Mouse (Mus musculus) liver, embryonic 11.5 days (tissue): ENCODE measurements around the gene Prss12. TPM values are rescaled to one million over a fixed set of nuclear protein-coding genes. Genes with fewer than 3 reads are reported as not detected.

ENCODE experiments used
- ATAC-seq: fragments of 200-750 bp; cut with Nextera tagmentation; replicated peaks from 2 replicates; pipeline ENCODE4 v1.8.0; 2017; ENCODE audit warnings: moderate number of reproducible peaks, mild to moderate bottlenecking, moderate TSS enrichment, moderate library complexity; ENCODE audit not compliant: low FRiP score
- DNase-seq: peaks from one replicate; pipeline ENCODE4 v3.0.0-alpha.2; 2017; ENCODE audit warnings: low spot score
- H3K27ac ChIP-seq: fragments of 300-500 bp; sonication (generic); 2 replicates; pipeline ENCODE4 v1.5.1; 2014; ENCODE audit warnings: mild to moderate bottlenecking, low read depth, low read length, control low read depth
- H3K27me3 ChIP-seq: fragments of 300-500 bp; sonication (generic); replicated peaks from 2 replicates; pipeline ENCODE4 v1.6.1; 2014; ENCODE audit warnings: low read length, mixed read lengths; ENCODE audit not compliant: control insufficient read depth, insufficient read depth
- H3K36me3 ChIP-seq: fragments of 300-500 bp; sonication (generic); 2 replicates; pipeline ENCODE4 v1.6.1; 2014; ENCODE audit warnings: mild to moderate bottlenecking, low read length, moderate library complexity, mixed read lengths; ENCODE audit not compliant: control insufficient read depth, insufficient read depth
- H3K4me1 ChIP-seq: fragments of 300-500 bp; sonication (generic); replicated peaks from 2 replicates; pipeline ENCODE4 v1.6.1; 2014; ENCODE audit warnings: low read length, mixed read lengths; ENCODE audit not compliant: control insufficient read depth, insufficient read depth
- H3K4me2 ChIP-seq: fragments of 300-500 bp; sonication (generic); 2 replicates; pipeline ENCODE4 v1.6.1; 2014; ENCODE audit warnings: mild to moderate bottlenecking, control low read depth, moderate library complexity
- H3K4me3 ChIP-seq: fragments of 300-500 bp; sonication (generic); 2 replicates; pipeline ENCODE4 v1.5.1; 2014; ENCODE audit warnings: low read depth, low read length, control low read depth
- H3K9ac ChIP-seq: fragments of 300-500 bp; sonication (generic); 2 replicates; pipeline ENCODE4 v1.6.1; 2014; ENCODE audit warnings: low read depth, low read length, control low read depth
- H3K9me3 ChIP-seq: fragments of 300-500 bp; sonication (generic); 2 replicates; pipeline ENCODE4 v1.6.1; 2016; ENCODE audit warnings: low read length, inconsistent platforms, mixed read lengths; ENCODE audit not compliant: control insufficient read depth
- WGBS: fragments of 180-500 bp; shearing (Covaris S2); extraction: QIAGEN DNeasy Blood & Tissue Kit; methylation state at CpG from one replicate; pipeline ENCODE4 v1.1.7; 2014; 5-methylcytosine and 5-hydroxymethylcytosine counted together
- polyA plus RNA-seq: library from polyadenylated mRNA; unstranded; fragments of >200 nt; fragmentation: Nextera tagmentation; extraction: Ambion mirVana; gene quantifications from 2 replicates; pipeline ENCODE4 v1.2.1, GENCODE M21; 2014

Gene Prss12
- polyA plus RNA-seq = 1.2 and 1.4 TPM in 2 replicates

DNA sequence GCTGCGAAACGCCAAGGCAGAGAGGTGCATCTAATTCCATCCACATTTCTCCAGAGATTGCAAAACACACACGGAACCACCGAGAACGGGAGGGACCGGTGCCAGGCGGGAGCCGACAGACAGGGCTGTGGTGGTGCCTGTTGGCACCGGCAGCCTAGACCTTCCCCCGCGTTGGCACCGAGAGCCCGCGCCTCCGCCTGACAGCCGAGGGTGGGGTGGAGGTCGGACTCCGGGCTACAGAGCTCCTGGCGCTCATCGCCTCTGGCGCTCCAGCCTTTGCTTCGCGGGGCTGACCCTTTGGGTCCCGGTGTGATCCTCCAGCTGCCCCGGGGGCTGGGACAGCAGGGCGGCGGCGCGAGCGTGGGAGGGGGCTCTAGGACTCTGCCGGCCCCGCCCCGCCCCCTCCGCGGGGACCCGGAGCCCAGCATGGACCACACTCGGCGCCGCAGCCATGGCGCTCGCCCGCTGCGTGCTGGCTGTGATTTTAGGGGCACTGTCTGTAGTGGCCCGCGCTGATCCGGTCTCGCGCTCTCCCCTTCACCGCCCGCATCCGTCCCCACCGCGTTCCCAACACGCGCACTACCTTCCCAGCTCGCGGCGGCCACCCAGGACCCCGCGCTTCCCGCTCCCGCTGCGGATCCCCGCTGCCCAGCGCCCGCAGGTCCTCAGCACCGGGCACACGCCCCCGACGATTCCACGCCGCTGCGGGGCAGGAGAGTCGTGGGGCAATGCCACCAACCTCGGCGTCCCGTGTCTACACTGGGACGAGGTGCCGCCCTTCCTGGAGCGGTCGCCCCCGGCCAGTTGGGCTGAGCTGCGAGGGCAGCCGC is at the start of gene Prss12:
Prss12 (plus strand) TSS at position 206 of the 830 bp plus-strand sequence.
- peak within 1 kb of the TSS; percentile 93 for H3K4me2 ChIP-seq
- DNase-seq (peak; percentile 51), ATAC-seq (peak; percentile 50)
- H3K27ac ChIP-seq = no peak within 1 kb of the TSS
- H3K27me3 ChIP-seq = peaks cover 38% of the 10 kb centered on the region
- no peaks in the 10 kb centered on the region for H3K36me3 ChIP-seq
- H3K4me1 ChIP-seq = no peaks in the 10 kb centered on the region
- H3K9ac ChIP-seq = peak within 1 kb of the TSS; percentile 15; the same call in 1 of the 2 replicates
- no peaks in the 10 kb centered on the region for H3K9me3 ChIP-seq
- H3K4me3 ChIP-seq = peak within 1 kb of the TSS; percentile 54
- 1% methylated on average over 80 of the region's 84 CpGs for WGBS

DNA sequence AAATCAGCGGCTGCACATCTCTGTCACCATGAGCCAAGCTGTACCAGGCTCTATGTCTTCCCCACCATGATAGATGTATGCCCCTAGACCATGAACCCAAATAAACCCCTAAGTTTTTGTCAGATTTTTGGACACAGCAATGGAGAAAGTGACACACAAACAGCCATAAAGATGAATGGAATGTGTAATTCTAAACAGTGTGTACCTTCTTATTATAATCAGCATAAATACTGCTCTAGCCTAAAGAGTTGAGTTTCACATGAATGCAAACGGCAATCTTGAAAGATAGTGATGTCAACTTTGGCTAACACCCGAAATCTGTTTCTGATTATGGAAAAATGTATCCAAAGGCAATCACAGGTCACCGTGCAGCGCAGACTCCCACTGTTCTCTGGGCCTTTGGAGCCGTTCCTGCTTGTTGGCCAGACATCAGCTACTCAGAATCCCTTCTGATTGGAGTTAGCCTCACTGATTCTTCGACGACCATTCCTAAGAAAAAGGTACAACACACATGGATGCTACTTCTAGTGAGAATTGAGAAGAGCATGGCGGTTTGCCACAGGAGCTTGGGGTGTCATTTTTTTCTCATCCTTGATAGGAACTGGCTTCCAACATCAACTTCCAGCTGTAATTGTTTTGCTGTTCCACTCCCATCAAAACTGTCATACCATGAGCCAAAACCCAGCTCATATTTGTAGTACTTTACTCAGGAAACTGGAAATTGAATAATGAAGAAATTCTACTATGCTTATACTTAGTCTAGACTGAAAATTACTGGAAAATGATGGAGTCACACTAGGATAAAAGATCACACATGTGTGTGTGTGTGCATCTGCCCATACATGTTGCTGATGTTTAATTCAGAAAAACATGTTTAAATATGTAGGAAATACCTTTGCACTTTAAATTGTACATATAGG is 48.9 kb upstream of the Prss12 start:
- H3K36me3 ChIP-seq = no peaks in the 10 kb centered on the region
- H3K27me3 ChIP-seq = no peaks in the 10 kb centered on the region
- no peak overlapping the region for H3K4me2 ChIP-seq
- no peaks in the 10 kb centered on the region for H3K4me1 ChIP-seq
- WGBS = 74% methylated on average over 9 of the region's 9 CpGs
- no peak for ATAC-seq
- no peak overlapping the region for H3K4me3 ChIP-seq
- H3K9ac ChIP-seq = no peak overlapping the region
- DNase-seq = no peak
- no peak overlapping the region for H3K27ac ChIP-seq
- H3K9me3 ChIP-seq = no peaks in the 10 kb centered on the region

DNA sequence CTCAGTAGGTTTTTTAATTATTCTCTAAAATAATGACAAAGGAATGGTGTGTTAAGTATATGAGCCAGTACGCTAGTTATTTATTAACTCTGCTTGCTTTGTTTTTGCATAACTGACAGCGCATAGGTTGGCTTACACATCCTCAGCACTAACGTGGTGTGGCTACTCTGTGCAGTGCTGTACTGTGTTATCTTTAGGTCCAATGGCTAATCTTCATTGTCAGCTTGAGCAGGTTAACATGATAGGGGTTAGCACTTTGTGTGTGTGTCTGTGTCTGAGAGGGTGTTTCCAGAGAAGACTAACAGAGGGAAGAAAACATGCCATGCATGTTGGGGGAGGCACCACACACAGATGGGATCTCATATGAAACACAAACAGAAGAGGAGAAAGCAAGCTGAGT is 41.8 kb upstream of the Prss12 start:
- no peaks in the 10 kb centered on the region for H3K36me3 ChIP-seq
- H3K9ac ChIP-seq = no peak overlapping the region
- DNase-seq (no peak), ATAC-seq (peak; percentile 90)
- H3K4me2 ChIP-seq = no peak overlapping the region
- no peaks in the 10 kb centered on the region for H3K4me1 ChIP-seq
- 61% methylated on average over 3 of the region's 3 CpGs for WGBS
- H3K9me3 ChIP-seq = no peaks in the 10 kb centered on the region
- no peak overlapping the region for H3K27ac ChIP-seq
- H3K4me3 ChIP-seq = no peak overlapping the region
- no peaks in the 10 kb centered on the region for H3K27me3 ChIP-seq

DNA sequence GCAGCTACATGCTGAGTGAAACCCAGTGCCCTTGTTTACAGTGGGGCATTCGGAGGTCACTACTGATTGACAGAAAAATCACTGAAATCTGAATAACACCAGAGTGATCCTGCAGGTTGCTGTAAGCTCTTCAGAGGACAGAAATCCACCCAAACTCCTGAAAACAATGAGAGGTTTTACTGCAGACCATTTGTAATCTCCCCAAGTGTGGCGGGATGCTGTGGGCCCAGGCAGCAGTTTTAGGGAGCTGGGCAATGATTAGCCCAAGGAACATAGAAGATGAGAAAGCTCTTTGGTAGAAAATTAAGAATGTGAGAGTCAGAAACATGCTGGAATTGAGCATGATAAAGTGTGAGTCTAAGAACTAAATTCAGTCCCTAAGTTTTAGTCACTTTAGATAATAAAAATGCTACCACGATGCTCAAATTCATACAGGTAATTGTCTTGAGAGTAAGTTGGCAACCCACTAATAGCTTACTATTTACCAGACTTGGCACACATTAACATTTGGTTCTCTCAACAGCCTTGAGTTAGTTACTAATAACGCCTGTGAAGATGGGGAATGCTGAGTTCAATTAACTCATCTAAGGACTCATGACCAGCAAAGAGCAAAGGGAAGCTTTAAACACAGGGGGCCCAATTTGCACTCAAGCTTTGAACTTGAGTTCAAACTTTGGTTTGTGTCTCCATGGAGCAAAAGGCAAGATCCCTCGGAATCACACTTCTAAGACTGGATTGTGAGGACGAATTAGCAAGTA is 34.7 kb upstream of the Prss12 start:
- Histone ChIP-seq H3K4me2 (no peak overlapping the region), H3K36me3 (no peaks in the 10 kb centered on the region), H3K27me3 (no peaks in the 10 kb centered on the region), H3K27ac (no peak overlapping the region), H3K4me1 (no peaks in the 10 kb centered on the region), H3K9me3 (no peaks in the 10 kb centered on the region), H3K9ac (no peak overlapping the region), H3K4me3 (no peak overlapping the region)
- ATAC-seq = no peak
- 71% methylated on average over 6 of the region's 6 CpGs for WGBS
- no peak for DNase-seq

DNA sequence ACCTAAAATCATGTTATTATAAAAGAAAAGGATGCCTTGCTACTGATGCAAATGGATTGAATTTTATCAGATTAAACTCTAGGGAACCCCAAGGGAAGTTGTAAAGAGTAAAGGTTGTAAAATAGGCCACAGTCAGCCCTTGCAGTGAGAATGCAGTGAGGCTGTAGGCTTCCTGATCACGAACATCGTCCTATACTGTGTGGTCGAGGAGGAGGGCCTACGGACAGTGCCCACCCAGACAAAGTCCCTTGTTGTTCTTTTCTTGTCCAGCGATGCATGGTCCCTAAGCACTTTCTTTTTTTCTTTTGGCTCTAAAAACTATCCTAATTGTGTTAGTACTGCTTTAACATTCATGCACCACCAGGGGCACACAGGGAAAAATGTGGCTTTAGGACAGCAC is 33.5 kb upstream of the Prss12 start:
- 78% methylated on average over 5 of the region's 5 CpGs for WGBS

DNA sequence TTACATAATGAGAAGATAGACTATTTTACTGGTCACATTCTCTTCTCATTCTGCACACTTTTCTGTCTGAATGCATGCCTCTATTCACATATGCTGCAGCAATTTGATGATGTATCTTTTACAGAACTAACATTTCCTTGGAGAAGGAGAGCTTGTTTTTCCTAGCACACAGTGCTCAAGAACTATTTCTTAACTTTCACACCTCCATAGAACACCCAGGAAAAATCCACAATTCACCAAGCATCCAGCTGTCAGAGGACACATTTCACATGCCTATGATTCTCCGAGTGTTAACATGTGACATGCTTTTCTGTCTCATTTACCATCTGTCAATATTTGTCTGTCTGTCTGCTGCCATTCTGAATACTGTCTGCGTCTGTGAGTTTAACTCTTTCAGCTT is 21.1 kb upstream of the Prss12 start:
- WGBS = 75% methylated on average over 2 of the region's 2 CpGs
- no peak overlapping the region for H3K27ac ChIP-seq

More for the DNA sequence above, 33.5 kb upstream of the Prss12 start:
- H3K36me3 ChIP-seq = no peaks in the 10 kb centered on the region
- no peak overlapping the region for H3K4me2 ChIP-seq
- H3K9me3 ChIP-seq = no peaks in the 10 kb centered on the region
- no peak for ATAC-seq
- no peak overlapping the region for H3K27ac ChIP-seq
- H3K4me3 ChIP-seq = no peak overlapping the region
- H3K27me3 ChIP-seq = no peaks in the 10 kb centered on the region
- no peak overlapping the region for H3K9ac ChIP-seq
- H3K4me1 ChIP-seq = no peaks in the 10 kb centered on the region
- DNase-seq = no peak

GRCm38 (mm10) chr3:123428005-123428404 is 18.7 kb upstream of the Prss12 start:
- no peak for DNase-seq
- no peak for ATAC-seq
- no peaks in the 10 kb centered on the region; the same call in 1 of the 2 replicates for H3K4me1 ChIP-seq
- no peaks in the 10 kb centered on the region for H3K9me3 ChIP-seq
- no peaks in the 10 kb centered on the region for H3K27me3 ChIP-seq
- H3K4me3 ChIP-seq = no peak overlapping the region
- H3K36me3 ChIP-seq = no peaks in the 10 kb centered on the region
- no peak overlapping the region for H3K9ac ChIP-seq
- H3K4me2 ChIP-seq = no peak overlapping the region
- H3K27ac ChIP-seq = no peak overlapping the region
- WGBS = 63% methylated on average over 4 of the region's 4 CpGs

More for the DNA sequence above, 21.1 kb upstream of the Prss12 start:
- no peak for ATAC-seq
- Histone ChIP-seq H3K36me3 (no peaks in the 10 kb centered on the region), H3K27me3 (no peaks in the 10 kb centered on the region), H3K9me3 (no peaks in the 10 kb centered on the region), H3K4me2 (no peak overlapping the region), H3K4me3 (no peak overlapping the region), H3K4me1 (no peaks in the 10 kb centered on the region; the same call in 1 of the 2 replicates), H3K9ac (no peak overlapping the region)
- DNase-seq = no peak
